Mouse (Mus musculus): ENCODE measurements around the gene Adgrf1. TPM values are rescaled to one million over a fixed set of nuclear protein-coding genes. Genes with fewer than 3 reads are reported as not detected.

Adgrf1 gene
- polyA plus RNA-seq (2012; rRNA removed), result 0.04 TPM in 1 of 2 replicates, not detected in the other

DNA sequence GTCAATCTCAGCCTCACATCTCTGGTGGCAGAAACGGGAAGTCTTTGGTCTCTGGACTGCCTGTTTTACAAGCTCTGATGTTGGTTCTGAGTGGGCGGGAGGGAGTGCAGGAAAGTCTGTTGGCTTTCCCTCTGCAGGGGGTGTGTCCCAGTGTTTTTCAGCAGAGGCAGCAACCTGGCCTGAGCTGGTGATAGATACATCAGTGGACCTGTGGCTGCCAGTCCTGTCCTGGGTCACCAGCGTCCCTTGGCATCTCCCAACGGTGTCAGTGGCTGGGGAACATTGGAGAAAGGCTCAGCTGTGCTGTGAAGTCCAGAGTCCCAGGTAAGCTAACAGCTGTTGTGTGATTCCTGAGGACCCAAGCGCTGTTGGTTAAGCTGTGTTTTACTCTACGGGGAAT, at the start of gene Adgrf1:
Gene Adgrf1 (plus strand): TSS at position 169 of the 400 bp plus-strand sequence.
- DNase-seq (ENCODE audit: low read depth), result no peak
- no peak for TF ChIP-seq POLR2A (IDR thresholded peaks at IDR 0.05; ENCODE audit: borderline replicate concordance, extremely low read depth, insufficient read depth, insufficient read length, poor library complexity, severe bottlenecking)
- no peak for TF ChIP-seq CTCF (IDR thresholded peaks at IDR 0.05; ENCODE audit: borderline replicate concordance, extremely low read depth, insufficient read depth, insufficient read length)

DNA sequence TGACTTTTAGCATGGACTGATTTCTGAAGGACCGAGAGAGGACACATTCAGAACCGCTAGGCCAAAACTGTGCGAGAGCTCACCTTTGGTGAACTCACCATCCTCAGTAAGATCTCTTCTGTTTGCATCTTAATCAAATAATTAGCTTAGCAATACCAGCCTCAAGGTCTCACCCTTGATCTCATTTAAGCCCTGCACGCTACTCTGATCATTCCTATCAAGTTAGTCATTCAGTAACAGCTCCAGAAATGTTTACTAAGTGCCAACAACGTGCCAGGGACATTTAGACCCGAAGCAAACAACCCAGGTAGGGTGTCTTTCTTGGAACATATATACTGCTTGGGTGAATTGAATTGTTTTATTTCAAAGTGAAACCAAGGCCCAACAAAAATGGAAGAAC, 44.0 kb upstream of the Adgrf1 start:
- DNase-seq (ENCODE audit: low read depth), result no peak
- no peak for TF ChIP-seq CTCF (IDR thresholded peaks at IDR 0.05; ENCODE audit: borderline replicate concordance, extremely low read depth, insufficient read depth, insufficient read length)
- no peak for TF ChIP-seq POLR2A (IDR thresholded peaks at IDR 0.05; ENCODE audit: borderline replicate concordance, extremely low read depth, insufficient read depth, insufficient read length, poor library complexity, severe bottlenecking)

DNA sequence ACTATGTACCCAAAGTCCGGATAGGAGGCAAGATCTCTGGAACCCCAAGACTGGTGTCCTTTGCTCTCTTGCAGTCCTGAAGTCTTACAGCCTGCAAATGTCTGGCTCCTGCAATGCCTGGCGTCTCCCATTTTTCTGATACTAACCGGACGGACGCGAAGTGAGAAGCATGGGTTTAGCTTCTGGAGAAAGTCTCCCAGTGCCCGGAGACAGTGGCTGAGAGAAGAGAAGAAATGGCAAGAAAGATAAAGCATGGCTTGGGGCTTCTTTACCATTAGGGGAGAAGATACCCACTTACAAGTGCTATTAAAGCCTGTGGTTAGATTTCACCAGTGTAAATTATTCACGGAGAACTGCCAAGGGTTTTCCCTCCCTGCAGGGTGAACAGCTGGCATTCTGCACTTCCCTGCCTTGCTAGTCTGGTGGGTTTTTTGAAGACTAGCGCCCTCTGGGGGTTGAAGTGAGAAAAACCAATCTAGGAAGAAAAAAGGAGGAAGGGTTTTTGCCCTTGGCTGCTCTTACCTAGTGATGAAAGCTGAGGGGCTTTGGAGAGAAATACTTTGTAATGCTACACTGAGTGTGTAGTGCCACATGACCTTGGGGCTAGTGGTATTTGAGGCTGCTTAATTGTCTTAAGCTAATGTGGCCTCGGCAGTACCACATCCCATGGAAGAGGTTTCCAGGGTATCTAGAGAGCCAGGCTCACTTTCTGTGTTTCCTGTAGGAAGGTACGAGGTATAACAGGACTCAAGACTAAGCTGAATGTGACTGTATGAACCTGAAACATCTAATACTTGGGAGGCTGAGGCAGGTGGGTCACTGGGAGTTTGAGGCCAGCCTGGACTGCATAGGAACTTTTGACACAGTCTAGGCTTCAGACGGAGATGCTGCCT, 40.3 kb upstream of the Adgrf1 start:
- peak; percentile 95 for DNase-seq (ENCODE audit: low read depth)
- TF ChIP-seq POLR2A (IDR thresholded peaks at IDR 0.05; ENCODE audit: borderline replicate concordance, extremely low read depth, insufficient read depth, insufficient read length, poor library complexity, severe bottlenecking) (no peak), CTCF (IDR thresholded peaks at IDR 0.05; ENCODE audit: borderline replicate concordance, extremely low read depth, insufficient read depth, insufficient read length) (peak; percentile 81; the same call in 1 of the 2 replicates)

DNA sequence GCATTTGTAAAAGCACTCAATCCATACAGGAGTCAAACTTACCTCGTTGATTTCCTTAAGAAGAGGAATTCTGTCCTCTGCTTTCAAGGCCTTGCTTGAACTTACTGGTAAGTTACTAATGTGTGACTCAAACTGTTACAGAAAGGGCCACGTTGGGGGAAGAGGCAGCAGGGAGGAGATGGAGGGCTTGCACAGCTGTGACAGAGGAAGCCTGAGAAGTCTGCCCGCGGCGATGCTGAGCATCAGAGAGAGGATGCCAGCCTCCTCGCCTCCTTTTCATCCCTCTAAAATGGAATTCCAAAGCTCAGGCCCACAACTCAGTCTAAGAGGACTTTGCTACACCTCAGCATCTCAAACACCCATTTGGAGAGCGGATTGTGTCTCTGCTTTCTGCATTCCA, 39.3 kb upstream of the Adgrf1 start:
- TF ChIP-seq CTCF (IDR thresholded peaks at IDR 0.05; ENCODE audit: borderline replicate concordance, extremely low read depth, insufficient read depth, insufficient read length) (no peak), POLR2A (IDR thresholded peaks at IDR 0.05; ENCODE audit: borderline replicate concordance, extremely low read depth, insufficient read depth, insufficient read length, poor library complexity, severe bottlenecking) (no peak)

DNA sequence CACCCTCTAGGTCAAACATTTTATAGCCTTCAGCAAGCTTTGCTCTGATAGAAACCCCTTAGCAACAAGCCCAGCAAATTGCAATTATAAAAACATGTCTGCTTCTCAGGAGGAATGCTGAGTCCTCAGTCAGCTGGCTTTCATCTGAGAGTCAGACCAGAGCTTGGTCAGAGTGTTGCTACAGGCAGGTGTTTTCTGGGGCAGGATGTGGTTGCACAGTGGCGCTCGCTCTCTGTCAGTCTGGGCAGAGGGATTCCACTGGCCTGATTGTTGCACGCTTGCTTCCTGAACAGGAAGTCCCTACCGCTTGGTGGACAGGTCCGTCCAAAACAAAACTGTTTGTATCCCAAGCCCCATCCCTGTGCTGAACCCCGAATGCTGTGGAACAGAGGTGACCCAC, 37.4 kb upstream of the Adgrf1 start:
- DNase-seq (ENCODE audit: low read depth), result peak; percentile 8
- TF ChIP-seq POLR2A (IDR thresholded peaks at IDR 0.05; ENCODE audit: borderline replicate concordance, extremely low read depth, insufficient read depth, insufficient read length, poor library complexity, severe bottlenecking) (no peak), CTCF (IDR thresholded peaks at IDR 0.05; ENCODE audit: borderline replicate concordance, extremely low read depth, insufficient read depth, insufficient read length) (no peak)

More for the DNA sequence above, 39.3 kb upstream of the Adgrf1 start:
- no peak for DNase-seq (ENCODE audit: low read depth)

DNA sequence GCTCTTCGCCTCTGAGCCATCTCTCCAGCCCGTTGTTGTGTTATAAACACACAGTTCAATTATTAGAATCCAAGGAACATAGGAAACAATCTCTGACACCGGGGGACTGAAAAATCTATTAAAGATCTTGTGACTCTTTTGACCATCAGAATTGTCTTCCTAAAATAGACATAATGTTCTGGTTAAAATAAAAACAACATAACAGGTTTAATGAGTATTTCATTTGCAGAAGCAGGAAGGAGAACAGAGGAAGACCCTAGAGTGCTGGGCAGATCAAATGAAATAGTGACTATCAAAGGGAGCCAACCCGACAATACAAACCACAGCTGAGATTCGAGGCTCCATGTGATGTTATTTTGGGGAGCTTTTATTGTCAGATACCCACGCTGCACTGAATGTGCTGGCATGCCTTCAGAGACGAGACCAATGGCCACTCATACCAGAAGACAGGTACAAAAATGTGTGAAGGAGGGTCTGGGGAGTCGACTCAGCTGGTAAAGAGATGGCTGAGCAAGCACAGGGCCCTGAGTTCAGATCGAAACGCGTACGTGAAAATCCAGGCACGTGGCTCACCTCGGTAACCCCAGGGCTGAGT, 33.4 kb upstream of the Adgrf1 start:
- no peak for DNase-seq (ENCODE audit: low read depth)
- no peak for TF ChIP-seq POLR2A (IDR thresholded peaks at IDR 0.05; ENCODE audit: borderline replicate concordance, extremely low read depth, insufficient read depth, insufficient read length, poor library complexity, severe bottlenecking)
- TF ChIP-seq CTCF (IDR thresholded peaks at IDR 0.05; ENCODE audit: borderline replicate concordance, extremely low read depth, insufficient read depth, insufficient read length), result no peak

DNA sequence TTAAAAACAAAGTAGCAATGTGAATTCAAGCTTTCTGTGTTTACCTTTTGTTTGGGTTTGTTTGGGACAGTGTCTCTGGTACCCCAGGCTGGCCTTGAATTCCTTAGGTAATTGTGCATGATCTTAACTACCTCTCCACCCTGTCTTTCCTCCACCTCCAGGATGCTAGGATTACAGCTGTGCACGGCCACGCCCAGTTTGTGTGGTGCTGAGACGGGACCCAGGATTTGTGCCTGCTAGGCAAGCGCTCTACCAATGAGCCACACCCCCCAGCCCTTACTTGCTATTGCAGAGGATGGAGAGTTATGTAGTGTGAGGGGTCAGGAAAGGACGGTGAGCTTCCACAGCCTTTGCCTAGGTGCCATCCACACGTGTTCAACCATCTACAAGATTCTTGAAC, 31.1 kb upstream of the Adgrf1 start:
- no peak for DNase-seq (ENCODE audit: low read depth)
- TF ChIP-seq POLR2A (IDR thresholded peaks at IDR 0.05; ENCODE audit: borderline replicate concordance, extremely low read depth, insufficient read depth, insufficient read length, poor library complexity, severe bottlenecking), result no peak
- TF ChIP-seq CTCF (IDR thresholded peaks at IDR 0.05; ENCODE audit: borderline replicate concordance, extremely low read depth, insufficient read depth, insufficient read length), result no peak

DNA sequence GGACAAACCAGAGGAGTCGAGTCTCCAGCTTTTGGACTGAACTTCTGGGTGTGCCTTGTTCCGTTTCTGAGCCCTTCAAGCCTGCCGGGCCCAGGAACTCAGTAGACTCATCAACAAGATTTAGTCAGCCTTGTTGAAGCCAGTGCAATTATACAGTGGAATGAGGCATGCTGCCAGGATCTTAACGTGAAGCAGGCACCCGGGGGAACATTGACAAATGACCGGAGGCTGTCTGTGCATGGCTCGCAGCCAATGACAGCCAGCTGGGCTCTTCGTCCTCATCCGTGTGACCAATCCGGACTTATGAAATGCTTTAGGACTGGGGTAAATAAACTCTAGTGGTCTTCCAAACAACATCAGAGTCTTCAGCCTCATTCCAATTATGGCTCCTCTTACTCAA, 29.0 kb upstream of the Adgrf1 start:
- no peak for TF ChIP-seq POLR2A (IDR thresholded peaks at IDR 0.05; ENCODE audit: borderline replicate concordance, extremely low read depth, insufficient read depth, insufficient read length, poor library complexity, severe bottlenecking)
- TF ChIP-seq CTCF (IDR thresholded peaks at IDR 0.05; ENCODE audit: borderline replicate concordance, extremely low read depth, insufficient read depth, insufficient read length), result no peak

DNA sequence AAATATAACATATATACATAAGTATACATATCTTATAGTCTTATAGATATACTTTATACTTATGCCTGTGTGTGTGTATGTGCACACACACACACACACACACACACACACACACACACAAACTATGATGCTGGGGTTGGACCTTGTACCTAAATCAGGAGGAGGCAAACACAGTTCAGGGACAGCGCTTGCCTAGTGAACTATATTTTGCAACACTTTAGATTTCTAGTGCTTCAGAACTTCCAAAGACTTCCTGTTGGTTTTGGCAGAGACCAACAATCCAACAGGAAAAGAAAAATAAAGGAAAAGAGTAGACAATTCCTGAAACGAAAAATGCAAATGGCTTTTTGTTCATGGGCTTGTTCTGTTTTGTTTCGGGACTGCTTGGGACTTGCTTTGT, 27.5 kb upstream of the Adgrf1 start:
- TF ChIP-seq CTCF (IDR thresholded peaks at IDR 0.05; ENCODE audit: borderline replicate concordance, extremely low read depth, insufficient read depth, insufficient read length), result no peak
- TF ChIP-seq POLR2A (IDR thresholded peaks at IDR 0.05; ENCODE audit: borderline replicate concordance, extremely low read depth, insufficient read depth, insufficient read length, poor library complexity, severe bottlenecking), result no peak
- DNase-seq (ENCODE audit: low read depth), result no peak

More for the DNA sequence above, 29.0 kb upstream of the Adgrf1 start:
- DNase-seq (ENCODE audit: low read depth), result peak; percentile 86

DNA sequence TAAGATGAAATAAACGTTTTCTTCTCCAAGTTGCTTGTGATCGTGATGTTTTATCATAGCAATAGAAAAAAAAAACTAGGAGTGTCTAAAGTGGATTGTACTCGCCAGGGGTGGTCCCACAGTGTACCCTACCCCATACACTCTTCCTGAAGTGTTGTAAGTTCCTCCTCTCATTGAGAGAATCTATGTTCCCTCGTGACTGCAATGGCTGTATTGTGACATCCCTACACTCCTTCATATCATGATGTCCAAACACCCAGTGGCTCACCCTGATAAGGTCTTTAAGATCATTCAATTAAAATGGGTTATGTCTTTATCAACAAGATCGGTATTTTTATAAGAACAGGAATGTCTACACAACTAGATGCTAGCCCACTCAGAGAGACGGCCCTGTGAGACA, 24.8 kb upstream of the Adgrf1 start:
- no peak for TF ChIP-seq POLR2A (IDR thresholded peaks at IDR 0.05; ENCODE audit: borderline replicate concordance, extremely low read depth, insufficient read depth, insufficient read length, poor library complexity, severe bottlenecking)
- no peak for TF ChIP-seq CTCF (IDR thresholded peaks at IDR 0.05; ENCODE audit: borderline replicate concordance, extremely low read depth, insufficient read depth, insufficient read length)
- DNase-seq (ENCODE audit: low read depth), result no peak

DNA sequence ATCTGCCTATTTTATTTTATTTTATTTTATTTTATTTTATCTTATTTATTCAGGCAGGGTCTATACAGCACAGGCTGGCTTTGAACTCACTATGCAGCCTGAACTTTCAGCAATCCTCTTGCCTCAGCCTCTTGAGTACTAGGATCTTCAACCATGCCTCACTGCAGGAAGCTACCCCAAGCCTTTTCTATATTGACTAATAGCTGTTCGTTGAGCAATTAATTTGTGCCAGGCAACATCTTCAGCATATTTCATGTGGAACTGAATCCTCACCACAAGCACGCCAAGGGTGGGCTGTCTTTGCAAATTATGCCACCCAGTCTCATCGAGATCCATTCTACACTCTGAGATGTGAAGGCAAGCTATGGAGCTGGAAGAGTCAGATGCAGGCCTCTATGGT, 22.9 kb upstream of the Adgrf1 start:
- TF ChIP-seq CTCF (IDR thresholded peaks at IDR 0.05; ENCODE audit: borderline replicate concordance, extremely low read depth, insufficient read depth, insufficient read length) (no peak), POLR2A (IDR thresholded peaks at IDR 0.05; ENCODE audit: borderline replicate concordance, extremely low read depth, insufficient read depth, insufficient read length, poor library complexity, severe bottlenecking) (no peak)
- no peak for DNase-seq (ENCODE audit: low read depth)

Measured in brain, embryonic 14.5 days (tissue).